Mouse (Mus musculus): ENCODE measurements around the gene Slco1a5. TPM values are rescaled to one million over a fixed set of nuclear protein-coding genes. Genes with fewer than 3 reads are reported as not detected.

The Slco1a5 gene
- polyA plus RNA-seq, 1 experiment from 2014 or later, result 0.22 TPM

Other genes with a start within 250 kb of the Slco1a5 start
- not detected in 2 replicates for gene Slco1a6, start 114.5 kb downstream of the Slco1a5 start, polyA plus RNA-seq (2014; fragmentation: Nextera tagmentation; extraction: Ambion mirVana)
- gene Iapp, start 24.6 kb downstream of the Slco1a5 start, polyA plus RNA-seq (2014; fragmentation: Nextera tagmentation; extraction: Ambion mirVana), result 0.71 TPM in 1 of 2 replicates, not detected in the other
- 22.1 and 25.1 TPM in 2 replicates for gene Pyroxd1, start 22.7 kb upstream of the Slco1a5 start, polyA plus RNA-seq (2014; fragmentation: Nextera tagmentation; extraction: Ambion mirVana)
- 33.8 and 35.5 TPM in 2 replicates for gene Recql, start 64.1 kb upstream of the Slco1a5 start, polyA plus RNA-seq (2014; fragmentation: Nextera tagmentation; extraction: Ambion mirVana)
- 99.4 and 106 TPM in 2 replicates for gene Golt1b, start 64.2 kb upstream of the Slco1a5 start, polyA plus RNA-seq (2014; fragmentation: Nextera tagmentation; extraction: Ambion mirVana)
- 1.7 and 2.1 TPM in 2 replicates for gene Spx, start 90.5 kb upstream of the Slco1a5 start, polyA plus RNA-seq (2014; fragmentation: Nextera tagmentation; extraction: Ambion mirVana)
- not detected in 2 replicates for gene Gys2, start 150.1 kb upstream of the Slco1a5 start, polyA plus RNA-seq (2014; fragmentation: Nextera tagmentation; extraction: Ambion mirVana)
- 544 and 576 TPM in 2 replicates for gene Ldhb, start 185.0 kb upstream of the Slco1a5 start, polyA plus RNA-seq (2014; fragmentation: Nextera tagmentation; extraction: Ambion mirVana)
- 15.0 TPM in 2 replicates for gene Kcnj8, start 248.6 kb upstream of the Slco1a5 start, polyA plus RNA-seq (2014; fragmentation: Nextera tagmentation; extraction: Ambion mirVana)

Measured in forebrain, embryonic 14.5 days (tissue).